Mouse (Mus musculus): Measurements from ENCODE around the gene Ift22.

DNA sequence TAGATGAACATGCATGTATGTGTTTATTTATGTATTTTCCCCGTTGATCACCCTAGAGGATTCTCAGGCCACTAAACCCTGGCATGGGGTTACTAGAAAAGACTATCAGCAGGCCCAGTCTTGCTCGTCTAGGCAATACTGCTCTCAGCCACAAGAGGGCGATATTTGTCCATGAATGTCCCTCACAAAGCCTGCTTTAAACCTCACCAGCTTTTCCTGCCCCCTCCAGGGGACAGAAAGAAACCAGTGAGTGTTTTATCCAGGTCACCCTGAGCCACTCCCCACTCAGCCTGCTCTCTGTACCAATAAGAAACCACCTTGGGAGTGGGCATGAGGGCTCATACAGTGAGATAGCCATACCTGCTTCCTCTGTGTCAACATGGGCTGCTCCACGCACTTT, 21.1 kb downstream of the Ift22 start:
- TF ChIP-seq CTCF (IDR thresholded peaks at IDR 0.05; ENCODE audit: borderline replicate concordance, control insufficient read depth, extremely low read depth, insufficient read depth, low read length, poor library complexity) (no peak), POLR2A (IDR thresholded peaks at IDR 0.05; ENCODE audit: control insufficient read depth, extremely low read depth, insufficient read depth, low read length, poor library complexity) (no peak)
